Mouse (Mus musculus): ENCODE results near the gene Drd4. TPM values are rescaled to one million over a fixed set of nuclear protein-coding genes. Genes with fewer than 3 reads are reported as not detected.
A peak's percentile ranks its signal among the peaks of the same experiment; 100 is the strongest.

The Drd4 gene
- polyA plus RNA-seq, 1 experiment from 2014 or later: 0.35 TPM

DNA sequence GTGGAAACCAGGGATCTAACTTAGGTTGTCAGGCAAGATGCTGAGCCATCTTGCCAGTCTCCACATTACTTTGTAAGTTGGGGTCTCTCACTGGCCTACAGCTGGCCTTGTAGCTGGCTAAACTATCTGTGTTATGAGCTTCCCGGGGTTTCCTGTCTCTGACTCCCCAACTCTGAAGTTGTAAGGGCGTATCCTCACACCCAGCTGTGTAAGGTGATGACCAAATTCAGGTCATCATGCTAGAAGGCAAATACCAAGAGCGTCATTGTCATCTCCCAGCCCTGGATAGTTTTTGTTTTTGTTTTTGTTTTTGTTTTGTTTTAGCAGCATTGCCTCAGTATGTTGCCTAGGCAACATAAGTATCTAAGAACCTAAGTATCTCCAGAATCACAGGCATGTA lies 21.2 kb upstream of the Drd4 start:
- H3K36me3 ChIP-seq: no peaks in the 10 kb centered on the region
- no peak for ATAC-seq

GRCm38 (mm10) chr7:141275356-141275755 lies 16.4 kb upstream of the Drd4 start:
- Histone ChIP-seq H3K9me3 (no peaks in the 10 kb centered on the region), H3K4me1 (replicated peaks) (peaks cover 19% of the 10 kb centered on the region), H3K27ac (peak overlapping the region; percentile 84; the same call in 1 of the 2 replicates), H3K4me3 (replicated peaks) (peak overlapping the region; percentile 36), H3K36me3 (no peaks in the 10 kb centered on the region), H3K9ac (no peak overlapping the region), H3K27me3 (replicated peaks) (no peaks in the 10 kb centered on the region), H3K4me2 (replicated peaks) (peak overlapping the region; percentile 99)
- 83% methylated on average over 9 of the region's 9 CpGs for WGBS
- ATAC-seq: no peak

More for the DNA sequence above, 21.2 kb upstream of the Drd4 start:
- Histone ChIP-seq H3K4me1 (replicated peaks) (peaks cover 7% of the 10 kb centered on the region), H3K4me2 (replicated peaks) (no peak overlapping the region), H3K4me3 (replicated peaks) (no peak overlapping the region), H3K27ac (no peak overlapping the region), H3K27me3 (replicated peaks) (no peaks in the 10 kb centered on the region), H3K9ac (no peak overlapping the region), H3K9me3 (no peaks in the 10 kb centered on the region)
- 76% methylated on average over 3 of the region's 3 CpGs for WGBS

GRCm38 (mm10) chr7:141276546-141276945 lies 15.3 kb upstream of the Drd4 start, which contains the start of gene Cdhr5:
TSS of gene Cdhr5 (minus strand) at chr7:141276786.
- WGBS: 28% methylated on average over 11 of the region's 11 CpGs
- peak within 1 kb of the TSS; percentile 99 for H3K4me2 ChIP-seq (replicated peaks)
- no peaks in the 10 kb centered on the region for H3K27me3 ChIP-seq (replicated peaks)
- peak within 1 kb of the TSS; percentile 84 for H3K27ac ChIP-seq
- peak within 1 kb of the TSS; percentile 36 for H3K4me3 ChIP-seq (replicated peaks)
- no peaks in the 10 kb centered on the region for H3K9me3 ChIP-seq
- peaks cover 19% of the 10 kb centered on the region for H3K4me1 ChIP-seq (replicated peaks)
- H3K9ac ChIP-seq: peak within 1 kb of the TSS; percentile 18
- H3K36me3 ChIP-seq: no peaks in the 10 kb centered on the region
- ATAC-seq: peak; percentile 85

- 59% methylated on average over 11 of the region's 11 CpGs for WGBS
- 0 out of 2 replicates have a peak overlapping the region, but pooled peaks have one; percentile 53 for H3K9ac ChIP-seq
- peak overlapping the region; percentile 84 for H3K27ac ChIP-seq
- H3K4me3 ChIP-seq (replicated peaks): peak overlapping the region; percentile 50; the same call in 1 of the 2 replicates
- H3K36me3 ChIP-seq: no peaks in the 10 kb centered on the region
- H3K9me3 ChIP-seq: no peaks in the 10 kb centered on the region
- H3K4me1 ChIP-seq (replicated peaks): peaks cover 19% of the 10 kb centered on the region
- no peaks in the 10 kb centered on the region for H3K27me3 ChIP-seq (replicated peaks)
- peak overlapping the region; percentile 99 for H3K4me2 ChIP-seq (replicated peaks)
- peak; percentile 36 for ATAC-seq
These were observed 13.8 kb upstream of the Drd4 start for GRCm38 (mm10) chr7:141277701-141278678.

DNA sequence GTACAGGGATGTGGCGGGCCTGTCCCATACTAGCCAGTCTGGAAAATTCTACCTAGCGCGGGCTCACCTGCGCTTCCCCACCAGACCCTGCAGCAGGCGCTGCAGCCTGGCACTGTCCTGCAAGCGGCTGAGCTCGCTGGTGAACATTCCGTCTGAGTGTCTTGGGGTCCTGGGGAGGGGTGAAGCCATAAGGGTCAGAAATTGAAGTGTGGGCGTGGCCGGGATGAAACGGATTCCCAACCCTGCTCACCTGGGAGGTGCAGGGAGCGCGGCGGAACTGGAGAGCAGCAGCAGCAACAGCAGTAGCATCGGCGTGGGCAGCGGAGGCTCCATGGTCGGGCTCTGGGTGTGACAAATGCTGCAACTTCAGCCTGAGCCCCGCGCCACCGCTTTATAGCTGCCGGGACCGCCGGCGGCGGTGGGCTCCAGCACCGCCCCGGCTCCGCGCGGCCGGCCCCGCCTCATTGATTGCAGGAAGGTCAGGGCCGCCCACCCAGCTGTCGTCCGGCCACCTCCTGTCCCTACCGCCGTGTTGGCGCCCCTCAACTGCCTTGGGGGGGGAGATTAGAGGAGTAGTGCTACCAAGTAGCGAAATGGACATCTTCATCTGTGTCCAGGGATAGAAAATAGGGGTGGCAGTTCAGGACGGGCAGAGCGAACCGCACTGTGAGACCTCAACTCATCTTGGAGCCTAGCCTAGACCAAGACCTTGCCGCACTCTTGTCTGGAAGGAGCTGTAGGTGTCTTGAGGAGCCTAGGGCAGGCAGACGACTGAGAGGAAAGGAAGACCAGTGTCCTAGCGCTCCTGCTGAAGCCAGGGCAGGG lies 12.8 kb upstream of the Drd4 start, which contains the start of gene Sct:
Gene Sct, minus strand, starts transcription at position 368 of the 825 bp plus-strand sequence.
- peaks cover 19% of the 10 kb centered on the region for H3K4me1 ChIP-seq (replicated peaks)
- no peaks in the 10 kb centered on the region for H3K27me3 ChIP-seq (replicated peaks)
- H3K4me3 ChIP-seq (replicated peaks): peak within 1 kb of the TSS; percentile 50
- no peaks in the 10 kb centered on the region for H3K36me3 ChIP-seq
- H3K4me2 ChIP-seq (replicated peaks): peak within 1 kb of the TSS; percentile 99
- peak within 1 kb of the TSS; percentile 53 for H3K9ac ChIP-seq
- peak within 1 kb of the TSS; percentile 84 for H3K27ac ChIP-seq
- WGBS: 3% methylated on average over 46 of the region's 46 CpGs
- peak; percentile 53 for ATAC-seq
- no peaks in the 10 kb centered on the region for H3K9me3 ChIP-seq

DNA sequence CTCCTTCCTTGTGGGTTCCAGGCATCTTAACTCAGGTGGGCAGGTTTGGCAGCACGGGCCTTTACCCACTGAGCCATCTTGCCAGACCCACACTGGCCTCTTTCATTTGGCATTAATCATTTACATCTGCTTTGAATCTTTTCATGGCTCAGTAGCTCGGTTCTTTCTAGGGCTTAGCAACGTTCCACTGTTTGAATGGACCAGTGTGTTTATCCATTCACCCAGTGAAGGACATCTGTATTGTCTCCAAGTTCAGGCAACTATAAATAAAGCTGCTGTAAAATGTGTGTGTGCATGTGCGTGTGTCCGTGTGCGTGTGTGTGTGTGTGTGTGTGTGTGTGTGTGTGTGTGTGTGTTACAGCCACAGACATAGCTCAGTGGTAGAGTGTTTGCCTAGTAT lies 10.4 kb upstream of the Drd4 start:
- Histone ChIP-seq H3K4me1 (replicated peaks) (peaks cover 15% of the 10 kb centered on the region), H3K27me3 (replicated peaks) (no peaks in the 10 kb centered on the region), H3K27ac (no peak overlapping the region), H3K9me3 (no peaks in the 10 kb centered on the region), H3K4me3 (replicated peaks) (no peak overlapping the region), H3K36me3 (no peaks in the 10 kb centered on the region), H3K9ac (no peak overlapping the region), H3K4me2 (replicated peaks) (no peak overlapping the region)
- 42% methylated on average over 6 of the region's 6 CpGs for WGBS
- no peak for ATAC-seq

GRCm38 (mm10) chr7:141282756-141283155 lies 9.1 kb upstream of the Drd4 start:
- H3K4me1 ChIP-seq (replicated peaks): peaks cover 11% of the 10 kb centered on the region
- no peak overlapping the region for H3K4me3 ChIP-seq (replicated peaks)
- no peak overlapping the region for H3K9ac ChIP-seq
- no peak overlapping the region for H3K4me2 ChIP-seq (replicated peaks)
- no peaks in the 10 kb centered on the region for H3K27me3 ChIP-seq (replicated peaks)
- no peak for ATAC-seq
- H3K36me3 ChIP-seq: no peaks in the 10 kb centered on the region
- no peaks in the 10 kb centered on the region for H3K9me3 ChIP-seq
- WGBS: 86% methylated on average over 4 of the region's 4 CpGs
- no peak overlapping the region for H3K27ac ChIP-seq

DNA sequence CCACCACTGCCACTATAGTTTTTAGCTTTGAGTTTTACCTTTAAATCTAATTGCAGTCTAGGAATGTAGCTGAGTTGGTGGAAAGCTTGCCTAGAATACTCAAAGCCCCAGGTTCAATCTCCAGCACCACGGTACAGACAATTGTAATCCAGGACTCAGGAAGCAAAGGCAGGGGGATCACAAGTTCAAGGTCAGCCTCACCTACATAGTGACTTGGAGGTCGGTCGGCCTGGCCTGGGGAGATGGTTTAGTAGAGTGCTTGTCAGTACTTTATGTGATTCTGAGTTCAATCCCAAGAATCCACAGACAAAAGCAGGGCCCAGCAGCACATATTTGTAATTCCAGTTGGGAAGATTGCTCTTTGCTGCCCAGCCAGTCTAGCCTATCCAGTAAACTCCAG lies 3.8 kb upstream of the Drd4 start:
- Histone ChIP-seq H3K36me3 (no peaks in the 10 kb centered on the region), H3K27ac (no peak overlapping the region), H3K4me1 (replicated peaks) (peaks cover 9% of the 10 kb centered on the region), H3K4me3 (replicated peaks) (no peak overlapping the region), H3K9ac (no peak overlapping the region), H3K9me3 (no peaks in the 10 kb centered on the region), H3K4me2 (replicated peaks) (no peak overlapping the region), H3K27me3 (replicated peaks) (peaks cover 23% of the 10 kb centered on the region)
- ATAC-seq: no peak
- WGBS: 85% methylated on average over 3 of the region's 3 CpGs

DNA sequence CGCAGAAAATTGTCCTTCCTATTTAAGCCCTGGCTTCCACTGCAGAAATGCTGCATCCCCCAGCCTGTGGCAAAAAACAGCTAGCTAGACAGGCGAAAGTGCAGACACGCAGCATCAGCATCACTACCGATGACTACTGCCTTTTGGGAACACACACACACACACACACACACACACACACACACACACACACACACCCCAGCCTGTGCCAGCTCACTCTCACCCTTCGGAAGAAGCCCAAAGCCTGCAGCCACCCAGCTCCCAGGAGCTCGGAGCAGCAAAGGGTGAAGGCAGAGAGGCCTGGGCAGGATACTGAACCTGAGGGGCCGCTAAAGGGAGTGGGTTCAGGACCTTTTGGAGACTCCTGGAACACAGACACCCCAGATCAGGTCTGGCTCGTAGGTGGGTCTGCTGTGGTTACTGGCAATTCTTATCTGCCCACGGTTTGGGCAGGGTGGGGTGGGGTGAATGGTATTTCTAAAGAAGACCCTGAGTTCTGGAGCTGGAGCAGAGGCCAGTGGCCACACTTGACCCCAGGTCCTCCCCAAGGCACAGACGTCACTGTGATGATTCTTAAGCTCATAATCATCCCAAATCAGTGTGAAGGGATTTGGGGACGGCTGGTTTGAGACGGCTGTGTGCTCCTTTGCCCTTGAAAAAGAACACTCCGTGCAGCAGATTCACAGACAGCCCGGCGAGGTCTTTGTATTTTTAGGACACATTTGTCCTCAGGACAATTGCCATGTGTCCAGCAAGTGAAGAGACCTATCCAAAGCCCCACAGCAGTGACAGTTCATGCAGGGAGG lies 980 bp downstream of the Drd4 start:
- peaks cover 3% of the 10 kb centered on the region; the same call in 1 of the 2 replicates for H3K36me3 ChIP-seq
- WGBS: 54% methylated on average over 15 of the region's 15 CpGs
- H3K27ac ChIP-seq: no peak overlapping the region
- H3K4me2 ChIP-seq (replicated peaks): peak overlapping the region; percentile 97
- H3K4me1 ChIP-seq (replicated peaks): peaks cover 22% of the 10 kb centered on the region
- peak overlapping the region; percentile 52; the same call in 1 of the 2 replicates for H3K4me3 ChIP-seq (replicated peaks)
- H3K9ac ChIP-seq: 0 out of 2 replicates have a peak overlapping the region, but pooled peaks have one; percentile 51
- H3K27me3 ChIP-seq (replicated peaks): peaks cover 50% of the 10 kb centered on the region
- H3K9me3 ChIP-seq: no peaks in the 10 kb centered on the region
- ATAC-seq: no peak

- peaks cover 22% of the 10 kb centered on the region for H3K4me1 ChIP-seq (replicated peaks)
- H3K27ac ChIP-seq: no peak overlapping the region
- peaks cover 50% of the 10 kb centered on the region for H3K27me3 ChIP-seq (replicated peaks)
- peak overlapping the region; percentile 90 for H3K4me2 ChIP-seq (replicated peaks)
- peak overlapping the region; percentile 39 for H3K9ac ChIP-seq
- H3K9me3 ChIP-seq: no peaks in the 10 kb centered on the region
- H3K36me3 ChIP-seq: peaks cover 3% of the 10 kb centered on the region; the same call in 1 of the 2 replicates
- peak overlapping the region; percentile 39 for H3K4me3 ChIP-seq (replicated peaks)
- 2% methylated on average over 53 of the region's 53 CpGs for WGBS
- peak; percentile 46 for ATAC-seq
These were observed 2.2 kb downstream of the Drd4 start for GRCm38 (mm10) chr7:141293852-141294471.

DNA sequence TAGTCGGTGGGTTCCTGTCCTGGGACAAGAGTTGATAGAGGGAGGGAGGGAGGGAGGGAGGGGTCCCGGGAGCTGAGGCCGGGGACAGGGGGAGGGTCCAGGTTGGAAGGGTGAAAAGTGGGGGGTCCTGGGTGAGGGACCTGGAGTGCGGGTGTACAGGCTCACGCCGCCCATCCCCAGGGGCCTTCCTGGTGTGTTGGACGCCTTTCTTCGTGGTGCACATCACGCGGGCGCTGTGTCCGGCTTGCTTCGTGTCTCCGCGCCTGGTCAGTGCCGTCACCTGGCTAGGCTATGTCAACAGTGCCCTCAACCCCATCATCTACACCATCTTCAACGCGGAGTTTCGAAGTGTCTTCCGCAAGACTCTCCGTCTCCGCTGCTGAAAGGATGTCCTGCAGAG lies 2.7 kb downstream of the Drd4 start:
- Histone ChIP-seq H3K4me2 (replicated peaks) (peak overlapping the region; percentile 90), H3K9me3 (no peaks in the 10 kb centered on the region), H3K4me3 (replicated peaks) (peak overlapping the region; percentile 39), H3K36me3 (peaks cover 3% of the 10 kb centered on the region; the same call in 1 of the 2 replicates), H3K27me3 (replicated peaks) (peaks cover 50% of the 10 kb centered on the region), H3K27ac (no peak overlapping the region), H3K4me1 (replicated peaks) (peaks cover 22% of the 10 kb centered on the region), H3K9ac (no peak overlapping the region)
- ATAC-seq: no peak
- 5% methylated on average over 20 of the region's 22 CpGs for WGBS

Measured in intestine, embryonic 15.5 days (tissue).